Mouse (Mus musculus) stomach, embryonic 14.5 days (tissue): ENCODE results near the gene Bbs9. TPM values are rescaled to one million over a fixed set of nuclear protein-coding genes. Genes with fewer than 3 reads are reported as not detected.

Experiments used
- ATAC-seq: fragments of 200-750 bp; cut with Nextera tagmentation; 2 replicates; pipeline ENCODE4 v1.8.0; 2017; ENCODE audit warnings: low read depth, moderate TSS enrichment; ENCODE audit not compliant: insufficient number of reproducible peaks, insufficient read depth, low FRiP score
- H3K27ac ChIP-seq: fragments of 300-500 bp; sonication (generic); 2 replicates; pipeline ENCODE4 v1.5.1; 2014; ENCODE audit warnings: mild to moderate bottlenecking, low read length, moderate library complexity, mixed read lengths
- H3K27me3 ChIP-seq: fragments of 300-500 bp; sonication (generic); 2 replicates; pipeline ENCODE4 v1.6.1; 2014; ENCODE audit warnings: low read length, control low read depth, mixed read lengths; ENCODE audit not compliant: control insufficient read depth, insufficient read depth
- H3K36me3 ChIP-seq: fragments of 300-500 bp; sonication (generic); 2 replicates; pipeline ENCODE4 v1.6.1; 2014; ENCODE audit warnings: mild to moderate bottlenecking, control low read depth, low read length, moderate library complexity, mixed read lengths; ENCODE audit not compliant: control insufficient read depth, insufficient read depth
- H3K4me1 ChIP-seq: fragments of 300-500 bp; sonication (generic); 2 replicates; pipeline ENCODE4 v1.6.1; 2014; ENCODE audit warnings: low read length, control low read depth, mixed read lengths; ENCODE audit not compliant: control insufficient read depth, insufficient read depth
- H3K4me2 ChIP-seq: fragments of 300-500 bp; sonication (generic); replicated peaks from 2 replicates; pipeline ENCODE4 v1.6.1; 2014; ENCODE audit warnings: low read depth, low read length, control low read depth
- H3K4me3 ChIP-seq: fragments of 300-500 bp; sonication (generic); 2 replicates; pipeline ENCODE4 v1.5.1; 2014; ENCODE audit warnings: low read depth, low read length, control low read depth
- H3K9ac ChIP-seq: fragments of 300-500 bp; sonication (generic); replicated peaks from 2 replicates; pipeline ENCODE4 v1.6.1; 2014; ENCODE audit warnings: low read depth, mild to moderate bottlenecking, control low read depth, low read length, moderate library complexity, mixed read lengths
- H3K9me3 ChIP-seq: fragments of 300-500 bp; sonication (generic); 2 replicates; pipeline ENCODE4 v1.6.1; 2016; ENCODE audit warnings: low read depth, low read length, control low read depth; ENCODE audit not compliant: control insufficient read depth
- WGBS: fragments of 180-500 bp; shearing (Covaris S2); extraction: QIAGEN DNeasy Blood & Tissue Kit; methylation state at CpG from one replicate; pipeline ENCODE4 v1.1.7; 2014; 5-methylcytosine and 5-hydroxymethylcytosine counted together
- polyA plus RNA-seq: library from polyadenylated mRNA; unstranded; fragments of >200 nt; fragmentation: Nextera tagmentation; extraction: Ambion mirVana; gene quantifications from 2 replicates; pipeline ENCODE4 v1.2.1, GENCODE M21; 2014

The Bbs9 gene
- polyA plus RNA-seq, 1 experiment from 2014 or later, result 16.0 TPM

DNA sequence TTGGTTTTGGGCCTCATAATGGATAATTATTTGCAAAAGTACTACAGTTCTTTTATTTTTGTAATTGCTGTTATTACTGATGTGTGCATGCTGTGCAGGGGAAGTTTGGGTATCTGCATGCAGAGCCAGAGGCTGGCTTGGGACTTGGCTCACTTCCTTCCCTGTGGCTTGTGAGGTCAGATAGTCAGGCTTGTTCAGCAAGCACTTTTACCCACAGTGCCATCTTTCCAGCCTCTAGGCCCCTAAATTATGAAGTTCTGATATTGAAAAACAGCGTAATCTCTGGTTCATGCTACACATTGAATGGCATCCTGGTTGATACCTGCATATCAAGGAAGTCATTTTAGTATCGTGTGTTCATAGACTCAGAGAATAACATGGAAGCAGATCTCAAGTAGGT is 197.4 kb downstream of the Bbs9 start:
- H3K27me3 ChIP-seq, result no peaks in the 10 kb centered on the region
- no peaks in the 10 kb centered on the region for H3K9me3 ChIP-seq
- no peak overlapping the region for H3K27ac ChIP-seq
- no peak overlapping the region for H3K9ac ChIP-seq
- no peak overlapping the region for H3K4me3 ChIP-seq
- no peaks in the 10 kb centered on the region for H3K4me1 ChIP-seq
- 94% methylated on average over 2 of the region's 2 CpGs for WGBS
- H3K36me3 ChIP-seq, result no peaks in the 10 kb centered on the region
- ATAC-seq, result no peak
- no peak overlapping the region for H3K4me2 ChIP-seq

DNA sequence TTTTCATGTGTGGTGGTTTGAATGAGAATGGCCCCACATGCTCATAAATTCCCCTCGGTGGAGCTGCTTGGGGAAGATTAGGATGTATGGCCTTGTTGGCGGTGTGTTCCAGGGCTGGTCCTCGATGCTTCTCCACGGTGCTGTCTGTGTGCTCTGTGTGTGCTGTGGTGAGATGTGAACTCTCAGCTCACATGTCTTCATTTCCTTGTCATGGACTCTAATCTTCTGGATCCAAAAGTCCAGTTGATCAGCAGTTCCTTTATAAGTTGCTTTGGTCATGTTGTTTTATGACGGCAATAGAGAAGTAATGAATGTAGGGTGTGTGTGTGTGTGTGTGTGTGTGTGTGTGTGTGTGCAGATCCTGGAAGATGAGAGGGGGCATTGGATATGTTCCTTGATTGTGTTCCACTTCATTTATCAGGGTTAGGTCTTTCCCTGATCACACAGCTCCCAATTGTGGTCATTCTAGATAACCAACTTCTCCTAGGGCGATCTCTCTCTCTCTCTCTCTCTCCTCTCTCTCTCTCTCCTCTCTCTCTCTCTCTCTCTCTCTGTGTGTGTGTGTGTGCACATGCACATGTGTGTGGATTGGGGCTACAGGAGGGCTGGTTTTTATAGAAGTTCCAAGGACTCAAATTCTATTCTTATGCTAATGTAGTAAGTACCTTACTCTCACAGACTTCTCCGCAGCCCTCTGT is 201.8 kb downstream of the Bbs9 start:
- Histone ChIP-seq H3K4me1 (no peaks in the 10 kb centered on the region), H3K27me3 (no peaks in the 10 kb centered on the region), H3K9me3 (no peaks in the 10 kb centered on the region), H3K36me3 (no peaks in the 10 kb centered on the region), H3K4me2 (no peak overlapping the region), H3K27ac (no peak overlapping the region), H3K9ac (no peak overlapping the region), H3K4me3 (no peak overlapping the region)
- WGBS, result 94% methylated on average over 7 of the region's 7 CpGs
- ATAC-seq, result no peak

DNA sequence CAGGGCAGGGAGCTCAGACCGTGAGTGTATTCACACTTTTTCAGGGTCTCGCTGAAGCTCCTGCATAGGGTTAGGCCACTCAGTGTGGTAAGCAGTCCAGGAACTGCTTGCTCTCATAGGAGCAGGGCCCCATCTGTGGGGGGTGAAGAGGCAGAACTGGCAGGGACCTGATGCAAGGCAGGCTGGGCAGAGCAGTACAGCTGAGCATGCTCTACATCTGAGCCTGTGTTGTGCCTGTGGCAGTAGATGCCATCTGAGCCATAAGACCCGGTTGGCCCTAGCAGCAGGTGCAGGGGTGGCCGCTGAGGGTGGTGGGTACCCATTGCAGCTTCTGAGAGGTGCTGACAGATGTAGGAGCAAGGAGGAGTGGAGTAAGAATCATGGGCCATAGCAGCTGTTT is 202.5 kb downstream of the Bbs9 start:
- no peak for ATAC-seq

DNA sequence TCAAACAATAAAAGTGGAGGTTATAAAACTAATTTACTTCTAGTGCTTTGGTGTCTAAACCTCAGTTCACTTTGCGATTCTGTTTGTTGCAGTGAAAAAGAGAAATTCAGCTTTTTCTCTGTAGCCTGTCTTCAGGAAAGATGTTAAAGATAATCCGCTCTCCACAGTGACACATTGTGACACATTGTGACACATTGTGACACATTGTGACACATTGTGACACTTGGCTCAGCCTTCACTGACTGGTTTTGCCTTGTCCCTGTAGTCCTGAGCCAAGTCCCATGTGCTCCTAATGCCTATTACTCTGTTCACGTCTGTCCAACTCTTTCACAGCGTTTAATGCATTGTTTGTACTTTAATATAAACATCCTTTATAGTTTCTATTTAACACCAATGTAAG is 203.0 kb downstream of the Bbs9 start:
- no peaks in the 10 kb centered on the region for H3K36me3 ChIP-seq
- no peaks in the 10 kb centered on the region for H3K4me1 ChIP-seq
- no peaks in the 10 kb centered on the region for H3K9me3 ChIP-seq
- no peak overlapping the region for H3K4me2 ChIP-seq
- H3K27me3 ChIP-seq, result no peaks in the 10 kb centered on the region
- H3K4me3 ChIP-seq, result no peak overlapping the region
- no peak overlapping the region for H3K27ac ChIP-seq
- 60% methylated on average over 4 of the region's 4 CpGs for WGBS
- no peak for ATAC-seq
- H3K9ac ChIP-seq, result no peak overlapping the region

More for the DNA sequence above, 202.5 kb downstream of the Bbs9 start:
- Histone ChIP-seq H3K27ac (no peak overlapping the region), H3K4me1 (no peaks in the 10 kb centered on the region), H3K9ac (no peak overlapping the region), H3K4me2 (no peak overlapping the region), H3K9me3 (no peaks in the 10 kb centered on the region), H3K27me3 (no peaks in the 10 kb centered on the region), H3K4me3 (no peak overlapping the region), H3K36me3 (no peaks in the 10 kb centered on the region)
- WGBS, result 82% methylated on average over 4 of the region's 4 CpGs

DNA sequence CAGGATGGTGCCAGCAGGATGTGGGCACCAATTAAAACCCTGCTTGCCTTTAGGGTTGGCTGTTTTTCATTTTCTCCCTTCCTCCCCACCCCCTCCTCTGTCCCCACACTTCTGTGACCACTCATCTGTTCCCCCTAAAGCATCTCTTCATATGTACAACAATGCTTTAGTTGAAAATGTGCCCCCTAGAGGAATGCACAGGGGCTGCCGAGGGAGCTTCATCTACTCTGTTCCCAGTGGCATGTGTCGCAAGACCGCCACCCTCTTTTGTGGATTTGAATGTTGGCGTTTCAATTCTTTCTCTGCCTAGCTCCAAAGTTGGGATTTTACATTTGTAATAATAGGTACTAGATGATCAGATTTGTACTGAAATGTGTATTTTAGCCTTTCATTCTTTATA is 204.0 kb downstream of the Bbs9 start:
- Histone ChIP-seq H3K36me3 (no peaks in the 10 kb centered on the region), H3K4me1 (no peaks in the 10 kb centered on the region), H3K9ac (no peak overlapping the region), H3K27ac (no peak overlapping the region), H3K4me3 (no peak overlapping the region), H3K9me3 (no peaks in the 10 kb centered on the region), H3K27me3 (no peaks in the 10 kb centered on the region), H3K4me2 (no peak overlapping the region)
- 89% methylated on average over 4 of the region's 4 CpGs for WGBS
- ATAC-seq, result no peak

DNA sequence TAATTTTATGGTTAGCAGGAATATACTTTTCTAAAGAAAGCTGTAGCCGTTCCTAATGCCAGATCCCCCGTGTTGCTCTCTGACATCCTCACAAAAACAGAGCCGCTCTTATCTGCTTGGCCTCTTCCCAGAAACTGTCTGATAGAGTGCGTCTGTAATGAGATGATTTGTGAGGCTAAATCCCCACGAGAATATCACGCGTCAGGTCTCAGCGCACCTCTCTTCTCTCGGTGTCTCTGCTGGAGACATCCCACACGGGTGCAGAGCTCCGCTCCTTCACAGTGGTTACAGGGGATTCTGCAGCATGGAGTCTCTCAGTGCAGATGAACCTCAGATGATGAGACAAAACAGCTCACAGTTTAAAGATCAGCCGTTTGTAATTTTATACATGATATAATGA is 204.5 kb downstream of the Bbs9 start:
- no peaks in the 10 kb centered on the region for H3K4me1 ChIP-seq
- H3K36me3 ChIP-seq, result no peaks in the 10 kb centered on the region
- ATAC-seq, result no peak
- H3K4me2 ChIP-seq, result no peak overlapping the region
- no peaks in the 10 kb centered on the region for H3K27me3 ChIP-seq
- 59% methylated on average over 12 of the region's 12 CpGs for WGBS
- no peak overlapping the region for H3K4me3 ChIP-seq
- no peak overlapping the region for H3K27ac ChIP-seq
- H3K9ac ChIP-seq, result no peak overlapping the region
- no peaks in the 10 kb centered on the region for H3K9me3 ChIP-seq

DNA sequence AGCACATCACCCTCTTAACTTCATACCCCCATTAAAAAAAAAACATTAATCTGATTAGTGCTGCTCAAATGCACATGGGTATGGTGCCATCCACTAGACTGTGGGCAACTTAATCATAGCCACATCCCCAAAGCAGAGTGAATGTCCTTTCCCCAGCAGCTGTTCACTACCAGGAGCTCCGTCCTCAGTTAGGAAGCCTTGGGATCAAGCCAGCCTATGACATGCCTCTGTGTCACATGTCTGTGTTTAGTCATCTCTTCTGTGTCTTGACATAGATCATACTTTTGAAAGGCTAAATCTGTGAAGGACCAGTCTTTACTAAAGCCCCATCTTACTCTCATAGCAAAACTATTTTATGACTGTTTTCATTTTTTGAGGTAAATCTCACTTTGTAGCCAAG is 205.0 kb downstream of the Bbs9 start:
- 51% methylated on average over 1 of the region's 1 CpGs for WGBS
- no peak overlapping the region for H3K4me2 ChIP-seq

DNA sequence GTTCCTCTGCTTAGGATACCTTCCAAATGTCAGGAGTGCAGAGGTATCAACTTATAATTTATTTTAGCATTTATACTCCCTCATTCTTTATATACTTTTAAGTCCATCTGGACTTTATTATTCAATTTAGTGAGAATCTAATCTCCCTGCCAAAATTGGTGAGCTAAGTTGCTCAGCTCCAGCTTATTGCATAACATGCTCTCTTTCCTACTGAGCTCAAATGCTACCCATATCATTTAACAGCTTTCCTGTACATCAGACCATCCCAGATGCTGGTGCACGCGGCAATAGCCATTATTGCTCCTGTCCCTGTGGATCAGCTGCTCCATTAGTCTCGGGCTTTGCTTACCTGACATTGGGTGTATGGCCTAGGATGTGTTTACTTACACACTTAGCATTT is 208.3 kb downstream of the Bbs9 start:
- no peak for ATAC-seq
- Histone ChIP-seq H3K36me3 (no peaks in the 10 kb centered on the region), H3K27me3 (no peaks in the 10 kb centered on the region), H3K4me1 (no peaks in the 10 kb centered on the region), H3K4me3 (no peak overlapping the region), H3K27ac (no peak overlapping the region), H3K9me3 (no peaks in the 10 kb centered on the region), H3K9ac (no peak overlapping the region), H3K4me2 (no peak overlapping the region)
- WGBS, result 33% methylated on average over 3 of the region's 3 CpGs

More for the DNA sequence above, 205.0 kb downstream of the Bbs9 start:
- Histone ChIP-seq H3K36me3 (no peaks in the 10 kb centered on the region), H3K27me3 (no peaks in the 10 kb centered on the region), H3K27ac (no peak overlapping the region), H3K9ac (no peak overlapping the region), H3K4me3 (no peak overlapping the region), H3K9me3 (no peaks in the 10 kb centered on the region), H3K4me1 (no peaks in the 10 kb centered on the region)
- ATAC-seq, result no peak
